Mouse (Mus musculus): ENCODE measurements around the gene Ghr. TPM values are rescaled to one million over a fixed set of nuclear protein-coding genes. Genes with fewer than 3 reads are reported as not detected.

The Ghr gene
- polyA plus RNA-seq, 1 experiment from 2014 or later, result 72.0 TPM

DNA sequence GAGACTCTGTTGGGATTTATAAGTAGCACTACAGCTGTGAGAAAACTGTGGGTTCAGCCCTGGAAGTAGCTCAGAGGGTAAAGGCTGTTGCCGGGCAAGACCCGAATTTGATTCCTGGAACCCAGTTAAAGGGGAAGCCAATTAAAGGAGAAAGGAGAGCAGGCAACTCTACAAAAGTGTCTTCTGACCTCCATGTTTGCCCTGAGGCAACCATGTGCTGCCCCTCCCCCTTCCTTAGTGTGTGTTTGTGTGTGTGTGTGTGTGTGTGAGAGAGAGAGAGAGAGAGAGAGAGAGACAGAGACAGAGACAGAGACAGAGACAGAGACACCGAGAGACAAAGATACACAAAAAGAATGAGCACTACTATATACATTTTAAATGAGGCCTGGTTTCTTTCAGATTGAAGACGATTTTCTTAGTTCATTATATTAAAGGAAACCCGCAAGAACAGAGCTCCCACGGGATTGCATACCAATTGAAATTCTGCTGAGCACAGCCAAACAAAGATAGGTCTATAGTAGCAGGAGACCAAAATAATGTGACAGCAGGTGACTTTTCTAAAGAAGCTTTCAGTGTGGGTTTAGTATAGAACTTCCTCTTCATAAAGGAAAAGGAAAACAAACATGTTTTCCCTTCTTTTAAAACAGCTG lies 313.2 kb downstream of the Ghr start:
- Histone ChIP-seq H3K4me3 (replicated peaks) (peak overlapping the region; percentile 45), H3K27ac (peak overlapping the region; percentile 96), H3K9ac (no peak overlapping the region), H3K4me2 (peak overlapping the region; percentile 56), H3K36me3 (no peaks in the 10 kb centered on the region), H3K4me1 (peaks cover 12% of the 10 kb centered on the region), H3K9me3 (replicated peaks) (no peaks in the 10 kb centered on the region), H3K27me3 (no peaks in the 10 kb centered on the region)
- WGBS, result 20% methylated on average over 6 of the region's 6 CpGs
- ATAC-seq (replicated peaks; ENCODE audit: low FRiP score), result peak; percentile 47

DNA sequence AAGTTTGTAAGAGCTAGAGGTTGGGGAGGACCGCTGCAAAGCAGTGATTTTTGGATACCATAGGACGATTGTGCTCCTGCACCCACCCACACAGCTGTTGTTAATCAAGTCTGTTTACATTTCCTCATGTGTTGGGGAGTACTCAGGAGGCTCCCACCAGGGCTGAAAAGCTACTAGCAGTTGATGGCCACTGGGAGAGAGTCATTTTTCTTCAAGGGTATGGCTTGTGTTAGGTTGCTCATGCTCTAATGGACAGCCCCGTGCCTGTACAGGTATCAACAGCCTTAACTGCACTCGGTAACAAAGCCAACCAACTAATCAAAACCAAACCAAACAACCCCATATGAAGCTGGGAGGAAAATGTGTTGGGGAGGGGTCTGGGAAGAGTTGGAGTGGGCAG lies 313.8 kb downstream of the Ghr start:
- Histone ChIP-seq H3K4me1 (peaks cover 12% of the 10 kb centered on the region), H3K27ac (peak overlapping the region; percentile 96), H3K9ac (no peak overlapping the region), H3K27me3 (no peaks in the 10 kb centered on the region), H3K4me2 (no peak overlapping the region), H3K4me3 (replicated peaks) (no peak overlapping the region), H3K9me3 (replicated peaks) (no peaks in the 10 kb centered on the region), H3K36me3 (no peaks in the 10 kb centered on the region)
- 0 out of 2 replicates have a peak, but pooled peaks have one; percentile 27 for ATAC-seq (replicated peaks; ENCODE audit: low FRiP score)
- WGBS, result 42% methylated on average over 4 of the region's 4 CpGs

DNA sequence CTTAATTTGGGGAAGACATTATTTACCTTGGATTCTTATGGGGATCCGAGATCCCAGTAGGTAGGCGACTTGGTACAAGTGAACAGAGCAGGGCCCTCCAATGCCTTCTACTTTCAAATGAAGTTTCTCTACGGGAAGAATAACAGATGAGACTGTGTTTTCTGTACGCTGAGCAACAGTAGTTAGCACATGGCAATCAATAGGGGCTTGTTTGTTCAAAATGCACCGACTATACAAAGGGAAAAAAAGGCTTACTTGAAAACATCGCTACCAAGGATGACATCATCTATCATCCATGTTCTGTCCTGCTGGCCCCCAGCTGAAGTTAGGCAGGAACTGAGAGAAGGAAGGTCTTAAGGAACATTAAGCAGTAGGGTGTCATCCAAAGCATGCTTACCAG lies 315.0 kb downstream of the Ghr start, which contains the start of gene Selenop:
Gene Selenop, plus strand, starts transcription at position 301 of the 400 bp plus-strand sequence.
- H3K27ac ChIP-seq, result peak within 1 kb of the TSS; percentile 96
- peaks cover 12% of the 10 kb centered on the region for H3K4me1 ChIP-seq
- H3K27me3 ChIP-seq, result no peaks in the 10 kb centered on the region
- WGBS, result 86% methylated on average over 6 of the region's 6 CpGs
- ATAC-seq (replicated peaks; ENCODE audit: low FRiP score), result no peak
- H3K4me3 ChIP-seq (replicated peaks), result no peak within 1 kb of the TSS
- H3K4me2 ChIP-seq, result no peak within 1 kb of the TSS
- H3K9ac ChIP-seq, result no peak within 1 kb of the TSS
- no peaks in the 10 kb centered on the region for H3K9me3 ChIP-seq (replicated peaks)
- H3K36me3 ChIP-seq, result no peaks in the 10 kb centered on the region

Measured in kidney, embryonic 15.5 days (tissue).